Mouse (Mus musculus): ENCODE results near the gene Tex46.

DNA sequence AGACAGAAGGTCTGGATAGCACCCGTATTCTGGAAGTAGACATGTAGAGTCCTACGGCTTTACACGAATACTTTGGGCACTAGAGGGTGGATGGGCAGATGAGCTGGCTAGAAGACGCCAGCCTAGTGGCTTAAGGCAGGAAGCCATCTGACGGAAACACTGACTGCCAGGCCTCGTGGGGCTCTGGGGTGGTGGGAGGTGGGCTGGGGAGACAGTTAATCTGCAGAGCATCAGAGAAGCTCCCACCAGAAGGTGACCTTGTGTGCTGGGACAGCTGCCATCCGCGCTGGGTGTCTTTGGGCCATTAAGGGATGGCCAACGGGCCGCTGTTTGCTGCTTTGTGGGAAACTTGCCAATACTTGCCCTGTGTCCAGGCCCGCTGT lies 42.3 kb downstream of the Tex46 start:
- TF ChIP-seq CTCF (IDR thresholded peaks at IDR 0.05; ENCODE audit: insufficient read depth, low read depth, low read length) = no peak
- TF ChIP-seq POLR2A (IDR thresholded peaks at IDR 0.05; ENCODE audit: insufficient read depth, low read depth, low read length) = no peak

Data from olfactory bulb, adult 2 months (tissue).